Comparison of ENCODE assay signal across 9 mouse cellular contexts in the genomic region with DNA sequence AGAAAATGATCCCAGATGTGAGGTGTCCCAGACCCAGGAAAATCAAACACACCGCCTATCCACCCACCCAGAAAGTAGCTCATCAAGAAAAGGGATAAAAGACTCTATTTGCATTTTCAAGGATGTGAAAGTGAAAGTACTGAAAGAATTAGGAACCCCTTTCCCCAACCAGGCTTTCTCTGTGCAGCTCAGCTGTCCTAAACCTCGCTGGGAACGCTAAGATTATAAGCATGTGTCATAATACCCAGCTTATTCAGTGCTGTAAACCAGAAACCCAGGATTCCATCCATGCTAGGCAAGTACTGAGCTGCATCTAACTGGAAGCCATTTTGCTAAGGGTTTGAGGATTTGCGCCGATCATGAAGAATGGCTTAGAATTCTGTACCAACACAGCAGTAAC.
DNase-seq lines count a peak whose midpoint lies in the region; ATAC-seq and TF ChIP-seq lines count a peak whose summit lies in the region.
"Had no signal": no experiment of that assay in that cellular context is flagged by ENCODE, and none has a peak within 500 bp of the region (broad histone marks: within the 10 kb centered on the region; RNA-seq: fewer than 3 reads in every experiment).

No protein-coding gene starts in this region.

- DNase-seq in embryonic facial prominence, embryonic 10.5 days (ENCODE audit: low spot score): no peak
- peak; percentile 18 for DNase-seq in lung, embryonic 14.5 days
- no peak for DNase-seq in lung, postnatal 14 days
- DNase-seq in liver, embryonic 11.5 days (ENCODE audit: low spot score): no peak
- DNase-seq in retina, postnatal 1 day: peak; percentile 44
- DNase-seq in Muller cell, postnatal 12 days (ENCODE audit: inconsistent ontology term): no peak
- DNase-seq in ovary, adult 18-20 months (ENCODE audit: low spot score): no peak
- DNase-seq: adrenal gland, postnatal 10 days had no signal

- no peaks in the 10 kb centered on the region for H3K27me3 ChIP-seq in embryonic facial prominence, embryonic 12.5 days
- no peaks in the 10 kb centered on the region for H3K27me3 ChIP-seq in embryonic facial prominence, embryonic 10.5 days (replicated peaks; ENCODE audit: low read depth, poor library complexity, severe bottlenecking)
- H3K27me3 ChIP-seq in lung, embryonic 14.5 days (ENCODE audit: insufficient read depth, low read length): no peaks in the 10 kb centered on the region
- no peaks in the 10 kb centered on the region for H3K27me3 ChIP-seq in liver, embryonic 11.5 days (replicated peaks; ENCODE audit: control insufficient read depth, insufficient read depth, low read length)

- H3K27ac ChIP-seq in embryonic facial prominence, embryonic 12.5 days: peak overlapping the region; percentile 32; the same call in 1 of the 2 replicates
- H3K27ac ChIP-seq in embryonic facial prominence, embryonic 10.5 days (replicated peaks): no peak overlapping the region
- H3K27ac ChIP-seq in lung, embryonic 14.5 days (ENCODE audit: low read depth): peak overlapping the region; percentile 71
- H3K27ac ChIP-seq in liver, embryonic 11.5 days (ENCODE audit: low read depth, low read length): peak overlapping the region; percentile 15; the same call in 1 of the 2 replicates

- peaks cover 12% of the 10 kb centered on the region; the same call in 1 of the 2 replicates for H3K36me3 ChIP-seq in embryonic facial prominence, embryonic 12.5 days
- H3K36me3 ChIP-seq in embryonic facial prominence, embryonic 10.5 days (replicated peaks): peaks cover 69% of the 10 kb centered on the region
- peaks cover 21% of the 10 kb centered on the region; the same call in 1 of the 2 replicates for H3K36me3 ChIP-seq in lung, embryonic 14.5 days (ENCODE audit: insufficient read depth)
- H3K36me3 ChIP-seq in liver, embryonic 11.5 days (ENCODE audit: control insufficient read depth, insufficient read depth, low read length): peaks cover 3% of the 10 kb centered on the region; the same call in 1 of the 2 replicates

- peaks cover 10% of the 10 kb centered on the region; the same call in 1 of the 2 replicates for H3K4me1 ChIP-seq in embryonic facial prominence, embryonic 12.5 days
- 0 out of 2 replicates have a peak, but pooled peaks cover 2% of the 10 kb centered on the region for H3K4me1 ChIP-seq in embryonic facial prominence, embryonic 10.5 days
- peaks cover 12% of the 10 kb centered on the region; the same call in 1 of the 2 replicates for H3K4me1 ChIP-seq in lung, embryonic 14.5 days (ENCODE audit: insufficient read depth)
- peaks cover 60% of the 10 kb centered on the region for H3K4me1 ChIP-seq in liver, embryonic 11.5 days (replicated peaks; ENCODE audit: control insufficient read depth, insufficient read depth, low read length)

- H3K9me3 ChIP-seq in embryonic facial prominence, embryonic 12.5 days: no peaks in the 10 kb centered on the region
- no peaks in the 10 kb centered on the region for H3K9me3 ChIP-seq in embryonic facial prominence, embryonic 10.5 days
- no peaks in the 10 kb centered on the region for H3K9me3 ChIP-seq in lung, embryonic 14.5 days (ENCODE audit: low read depth, low read length)
- no peaks in the 10 kb centered on the region for H3K9me3 ChIP-seq in liver, embryonic 11.5 days (ENCODE audit: control insufficient read depth, low read length)

- ATAC-seq in embryonic facial prominence, embryonic 12.5 days (ENCODE audit: insufficient number of reproducible peaks, insufficient read depth, low FRiP score, low TSS enrichment): no peak
- ATAC-seq in lung, embryonic 14.5 days (ENCODE audit: insufficient read depth): no peak
- ATAC-seq in liver, embryonic 11.5 days (replicated peaks; ENCODE audit: low FRiP score): no peak

- H3K9ac ChIP-seq in embryonic facial prominence, embryonic 12.5 days: no peak overlapping the region
- no peak overlapping the region for H3K9ac ChIP-seq in lung, embryonic 14.5 days
- H3K9ac ChIP-seq in liver, embryonic 11.5 days (ENCODE audit: low read depth, low read length): no peak overlapping the region; the same call in 1 of the 2 replicates

- no peak overlapping the region for H3K4me3 ChIP-seq in embryonic facial prominence, embryonic 12.5 days
- H3K4me3 ChIP-seq in embryonic facial prominence, embryonic 10.5 days: no peak overlapping the region
- no peak overlapping the region for H3K4me3 ChIP-seq in lung, embryonic 14.5 days (ENCODE audit: low read depth, low read length)
- no peak overlapping the region for H3K4me3 ChIP-seq in liver, embryonic 11.5 days (ENCODE audit: low read depth, low read length)

- H3K4me2 ChIP-seq in embryonic facial prominence, embryonic 12.5 days (replicated peaks): no peak overlapping the region
- H3K4me2 ChIP-seq in lung, embryonic 14.5 days: no peak overlapping the region
- no peak overlapping the region for H3K4me2 ChIP-seq in liver, embryonic 11.5 days

- no peak for TF ChIP-seq CTCF in lung, embryonic 14.5 days (IDR thresholded peaks at IDR 0.05; ENCODE audit: low read depth)

- 68% methylated on average over 5 of the region's 5 CpGs for WGBS in embryonic facial prominence, embryonic 12.5 days
- 74% methylated on average over 5 of the region's 5 CpGs for WGBS in embryonic facial prominence, embryonic 10.5 days
- WGBS in lung, embryonic 14.5 days: 74% methylated on average over 5 of the region's 5 CpGs
- 79% methylated on average over 5 of the region's 5 CpGs for WGBS in liver, embryonic 11.5 days

Comparison
In these comparisons a context has a peak if more than half of its experiments do, and no peak if none do; other contexts are left out.
1. DNase-seq: peak in lung, embryonic 14.5 days (single experiment) and retina, postnatal 1 day (single experiment); none in embryonic facial prominence, embryonic 10.5 days (single experiment), lung, postnatal 14 days (single experiment), liver, embryonic 11.5 days (single experiment), Muller cell, postnatal 12 days (single experiment) and ovary, adult 18-20 months (single experiment).